Mouse (Mus musculus) heart, embryonic 14.5 days (tissue): ENCODE measurements around the gene Iqce. TPM values are rescaled to one million over a fixed set of nuclear protein-coding genes. Genes with fewer than 3 reads are reported as not detected.
A peak's percentile ranks its signal among the peaks of the same experiment; 100 is the strongest.

ENCODE experiments used
- ATAC-seq: fragments of 200-750 bp; cut with Nextera tagmentation; 2 replicates; pipeline ENCODE4 v1.8.0; 2017; ENCODE audit warnings: low read depth, moderate TSS enrichment; ENCODE audit not compliant: insufficient number of reproducible peaks, insufficient read depth, low FRiP score
- H3K27ac ChIP-seq, 2 experiments: fragments of 200-500 bp in 1 of 2; fragments of 300-500 bp in 1 of 2; sonication (generic) in 1 of 2; replicated peaks in 1 of 2; 2 replicates each; pipeline ENCODE4 v1.5.1; 2012 to 2014; ENCODE audit warnings: low read depth in 2 of 2, low read length in 2 of 2, control low read depth in 1 of 2, mild to moderate bottlenecking in 1 of 2, mixed read lengths in 1 of 2; ENCODE audit not compliant: control insufficient read depth in 1 of 2, insufficient read depth in 1 of 2
- H3K27me3 ChIP-seq: fragments of 300-500 bp; sonication (generic); 2 replicates; pipeline ENCODE4 v1.6.1; 2014; ENCODE audit warnings: mild to moderate bottlenecking, low read length, control low read depth; ENCODE audit not compliant: control insufficient read depth, insufficient read depth
- H3K36me3 ChIP-seq: fragments of 300-500 bp; sonication (generic); 2 replicates; pipeline ENCODE4 v1.6.1; 2014; ENCODE audit warnings: mild to moderate bottlenecking, control low read depth, low read length, mixed read lengths; ENCODE audit not compliant: control insufficient read depth, insufficient read depth
- H3K4me1 ChIP-seq, 2 experiments: fragments of 200-500 bp in 1 of 2; fragments of 300-500 bp in 1 of 2; sonication (generic) in 1 of 2; 2 replicates each; pipeline ENCODE4 v1.6.1; 2012 to 2014; ENCODE audit warnings: low read length in 2 of 2, control low read depth in 1 of 2, mixed read lengths in 1 of 2; ENCODE audit not compliant: control insufficient read depth in 2 of 2, insufficient read depth in 2 of 2
- H3K4me2 ChIP-seq: fragments of 300-500 bp; sonication (generic); 2 replicates; pipeline ENCODE4 v1.6.1; 2014; ENCODE audit warnings: mild to moderate bottlenecking, low read length
- H3K4me3 ChIP-seq, 2 experiments: fragments of 200-500 bp in 1 of 2; fragments of 300-500 bp in 1 of 2; sonication (generic) in 1 of 2; 2 replicates each; pipeline ENCODE4 v1.5.1; 2012 to 2014; ENCODE audit warnings: low read length in 2 of 2, mild to moderate bottlenecking in 2 of 2, control low read depth in 1 of 2, low read depth in 1 of 2, moderate library complexity in 1 of 2; ENCODE audit not compliant: control insufficient read depth in 1 of 2, insufficient read depth in 1 of 2
- H3K9ac ChIP-seq: fragments of 300-500 bp; sonication (generic); 2 replicates; pipeline ENCODE4 v1.6.1; 2014; ENCODE audit warnings: mild to moderate bottlenecking, low read length
- H3K9me3 ChIP-seq: fragments of 300-500 bp; sonication (generic); 2 replicates; pipeline ENCODE4 v1.6.1; 2016; ENCODE audit warnings: low read length, control low read depth; ENCODE audit not compliant: control insufficient read depth
- WGBS: fragments of 180-500 bp; shearing (Covaris S2); extraction: QIAGEN DNeasy Blood & Tissue Kit; methylation state at CpG from one replicate; pipeline ENCODE4 v1.1.7; 2014; 5-methylcytosine and 5-hydroxymethylcytosine counted together
- polyA plus RNA-seq: library from polyadenylated mRNA; unstranded; fragments of >200 nt; fragmentation: Nextera tagmentation; extraction: Ambion mirVana; gene quantifications from 2 replicates; pipeline ENCODE4 v1.2.1, GENCODE M21; 2014

Gene Iqce
- polyA plus RNA-seq, result 7.7 and 8.0 TPM in 2 replicates

DNA sequence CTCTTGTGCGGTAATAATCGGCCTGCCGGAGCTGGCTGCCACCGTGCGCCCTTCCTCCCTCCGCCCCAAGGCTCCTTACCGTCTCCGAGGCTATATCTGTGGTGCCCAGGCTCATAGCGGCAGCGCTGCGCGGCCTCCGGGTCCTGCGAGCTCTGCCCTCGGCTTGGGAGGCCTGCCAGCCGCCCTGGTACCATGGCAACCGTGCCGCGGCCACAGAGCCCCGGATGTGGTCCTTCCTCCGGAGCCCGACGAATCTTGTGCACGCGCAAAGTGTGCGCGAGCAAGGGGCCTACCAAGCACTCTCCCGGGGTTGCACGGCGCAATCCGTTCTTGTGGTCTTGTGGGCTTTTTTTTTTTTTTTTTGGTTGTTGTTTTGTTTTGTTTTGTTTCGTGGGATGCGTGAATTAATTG lies at the start of gene Iqce:
Iqce (minus strand) TSS at position 276 of the 411 bp plus-strand sequence.
- Histone ChIP-seq H3K4me3 (peak within 1 kb of the TSS; percentile 82 to 98), H3K4me1 (peaks cover 16 to 29% of the 10 kb centered on the region in 2 experiments), H3K4me2 (peak within 1 kb of the TSS; percentile 90), H3K27ac (peak within 1 kb of the TSS; percentile 68 to 75), H3K9ac (peak within 1 kb of the TSS; percentile 81), H3K27me3 (no peaks in the 10 kb centered on the region), H3K36me3 (peaks cover 8% of the 10 kb centered on the region), H3K9me3 (no peaks in the 10 kb centered on the region)
- peak; percentile 27 for ATAC-seq
- under 1% methylated on average over 32 of the region's 33 CpGs for WGBS

DNA sequence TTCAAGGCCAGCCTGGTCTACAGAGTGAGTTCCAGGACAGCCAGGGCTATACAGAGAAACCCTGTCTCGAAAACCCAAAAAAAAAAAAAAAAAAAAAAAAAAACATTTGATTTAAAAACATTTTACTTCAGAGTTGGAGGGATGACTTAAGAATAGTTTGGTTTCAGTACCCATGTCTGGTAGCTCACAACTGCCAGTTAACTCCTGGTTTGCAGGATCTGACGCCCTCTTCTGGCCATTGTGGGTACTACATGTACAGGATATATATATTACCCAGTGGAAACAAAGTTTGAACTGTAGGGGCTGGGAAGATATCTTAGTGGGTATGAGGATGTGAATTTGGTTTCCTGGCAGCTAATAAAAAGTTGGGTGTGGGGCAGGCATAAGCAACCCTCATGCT lies 48.7 kb upstream of the Iqce start:
- no peak overlapping the region for H3K27ac ChIP-seq

DNA sequence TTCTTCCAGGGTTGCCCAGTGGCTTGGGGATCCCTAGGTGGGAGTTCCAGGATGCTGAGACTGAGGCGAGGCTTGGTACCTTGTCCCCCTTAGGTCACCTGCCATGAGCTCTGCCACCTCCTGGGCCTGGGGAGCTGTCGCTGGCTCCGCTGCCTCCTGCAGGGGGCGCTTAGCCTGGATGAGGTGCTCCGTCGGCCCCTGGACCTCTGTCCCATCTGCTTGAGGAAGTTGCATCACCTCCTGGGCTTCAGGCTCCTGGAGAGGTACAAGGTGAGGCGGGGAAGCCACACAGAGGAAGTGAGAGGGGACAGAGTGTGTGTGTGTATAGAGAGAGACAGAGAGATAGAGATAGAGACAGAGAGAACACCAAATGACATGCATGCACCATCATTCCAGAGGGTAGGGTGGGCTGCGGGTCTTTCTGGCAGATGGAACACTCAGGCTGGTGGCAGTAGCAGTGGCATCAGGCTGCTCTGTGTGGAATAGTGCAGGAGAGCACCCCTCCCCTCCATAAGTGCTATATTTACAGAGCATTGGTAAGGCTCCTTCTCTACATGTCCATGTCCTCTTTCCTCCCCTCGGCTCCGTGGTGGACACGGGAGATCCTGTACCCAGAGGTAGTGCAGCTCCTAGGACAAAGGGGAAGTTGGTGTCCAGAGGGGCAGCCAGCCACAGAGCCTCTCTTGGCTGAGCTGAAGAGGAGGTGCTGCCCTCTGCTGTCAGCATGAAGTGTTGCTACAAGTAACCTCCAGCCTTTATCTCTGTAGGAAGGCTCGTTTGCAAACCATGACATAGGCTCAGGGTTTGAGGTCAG lies 47.1 kb upstream of the Iqce start:
- peaks cover 5% of the 10 kb centered on the region for H3K9me3 ChIP-seq
- 15% methylated on average over 12 of the region's 12 CpGs for WGBS
- no peak overlapping the region for H3K27ac ChIP-seq
- peak overlapping the region; percentile 54 for H3K4me2 ChIP-seq
- H3K27me3 ChIP-seq, result no peaks in the 10 kb centered on the region
- peak; percentile 60 for ATAC-seq
- peak overlapping the region; percentile 46; the same call in 1 of the 2 replicates for H3K9ac ChIP-seq
- H3K4me3 ChIP-seq, result peak overlapping the region; percentile 16 to 35
- H3K36me3 ChIP-seq, result no peaks in the 10 kb centered on the region
- 0 out of 4 replicates have a peak, but pooled peaks cover 3% of the 10 kb centered on the region in 2 experiments for H3K4me1 ChIP-seq

More for the DNA sequence above, 48.7 kb upstream of the Iqce start:
- Histone ChIP-seq H3K27me3 (no peaks in the 10 kb centered on the region), H3K36me3 (0 out of 2 replicates have a peak, but pooled peaks cover 6% of the 10 kb centered on the region), H3K4me2 (no peak overlapping the region), H3K4me3 (no peak overlapping the region), H3K9ac (no peak overlapping the region), H3K9me3 (peaks cover 5% of the 10 kb centered on the region), H3K4me1 (peaks cover 7% of the 10 kb centered on the region in 2 experiments)
- WGBS, result 3% methylated on average over 1 of the region's 2 CpGs
- ATAC-seq, result no peak

- H3K9me3 ChIP-seq, result peaks cover 5% of the 10 kb centered on the region
- H3K9ac ChIP-seq, result no peak overlapping the region
- no peak overlapping the region for H3K4me3 ChIP-seq
- no peak overlapping the region for H3K27ac ChIP-seq
- no peak for ATAC-seq
- H3K4me2 ChIP-seq, result no peak overlapping the region
- no peaks in the 10 kb centered on the region for H3K27me3 ChIP-seq
- no peaks in the 10 kb centered on the region for H3K36me3 ChIP-seq
- 0 out of 4 replicates have a peak, but pooled peaks cover 3% of the 10 kb centered on the region in 2 experiments for H3K4me1 ChIP-seq
- WGBS, result 85% methylated on average over 10 of the region's 10 CpGs
Observed at GRCm38 (mm10) chr5:140748425-140748824, 46.2 kb upstream of the Iqce start.

GRCm38 (mm10) chr5:140743706-140744131 lies 41.5 kb upstream of the Iqce start:
- ATAC-seq, result no peak
- H3K27ac ChIP-seq, result no peak overlapping the region
- H3K4me3 ChIP-seq, result no peak overlapping the region
- no peaks in the 10 kb centered on the region for H3K9me3 ChIP-seq
- WGBS, result 22% methylated on average over 12 of the region's 12 CpGs
- H3K27me3 ChIP-seq, result no peaks in the 10 kb centered on the region
- H3K4me2 ChIP-seq, result no peak overlapping the region
- peaks cover 0 to 3% of the 10 kb centered on the region in 2 experiments; a peak in 1 of 4 replicates for H3K4me1 ChIP-seq
- no peak overlapping the region for H3K9ac ChIP-seq
- H3K36me3 ChIP-seq, result no peaks in the 10 kb centered on the region

GRCm38 (mm10) chr5:140741877-140742276 lies 39.7 kb upstream of the Iqce start:
- Histone ChIP-seq H3K9me3 (no peaks in the 10 kb centered on the region), H3K4me2 (no peak overlapping the region), H3K27ac (no peak overlapping the region), H3K36me3 (no peaks in the 10 kb centered on the region), H3K4me3 (no peak overlapping the region), H3K27me3 (peaks cover 4% of the 10 kb centered on the region), H3K9ac (no peak overlapping the region), H3K4me1 (peaks cover 0 to 3% of the 10 kb centered on the region in 2 experiments; a peak in 1 of 4 replicates)
- no peak for ATAC-seq

- peaks cover 0 to 3% of the 10 kb centered on the region in 2 experiments; a peak in 1 of 4 replicates for H3K4me1 ChIP-seq
- no peak overlapping the region for H3K27ac ChIP-seq
- peaks cover 13% of the 10 kb centered on the region for H3K27me3 ChIP-seq
- no peak overlapping the region for H3K4me2 ChIP-seq
- no peaks in the 10 kb centered on the region for H3K9me3 ChIP-seq
- WGBS, result 63% methylated on average over 11 of the region's 11 CpGs
- no peak overlapping the region for H3K4me3 ChIP-seq
- H3K9ac ChIP-seq, result no peak overlapping the region
- no peak for ATAC-seq
- H3K36me3 ChIP-seq, result no peaks in the 10 kb centered on the region
Observed at GRCm38 (mm10) chr5:140741040-140741439, 38.9 kb upstream of the Iqce start.
